Mouse (Mus musculus): ENCODE data around the gene Idh1. TPM values are rescaled to one million over a fixed set of nuclear protein-coding genes. Genes with fewer than 3 reads are reported as not detected.

Gene Idh1
- polyA plus RNA-seq, 1 experiment from 2014 or later = 121 TPM

DNA sequence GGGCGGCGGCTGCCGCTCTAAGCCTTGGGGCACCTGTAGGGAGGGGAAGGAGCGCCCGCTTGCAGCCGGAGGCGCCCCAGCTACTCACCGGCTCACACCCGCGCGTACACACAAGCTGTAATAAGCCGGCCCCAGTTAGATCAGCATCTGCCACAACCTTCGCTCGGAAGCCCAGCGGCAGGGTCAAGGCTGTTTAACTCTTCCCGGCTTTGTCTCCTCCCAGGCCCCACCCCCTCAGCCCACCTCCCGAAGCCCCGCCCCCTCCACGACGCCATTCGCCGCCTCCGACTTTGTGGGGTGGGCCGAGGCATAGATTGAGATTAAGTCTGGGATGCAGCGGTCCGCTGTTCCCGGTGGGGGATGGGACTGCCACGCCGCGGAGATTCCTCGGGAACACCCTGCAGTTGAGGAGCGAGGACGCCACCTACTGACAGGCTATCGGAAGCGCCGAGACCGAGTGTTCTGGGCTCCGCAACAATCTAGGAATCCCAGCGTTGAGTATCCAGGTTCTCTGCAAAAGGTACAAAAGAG is 7.3 kb downstream of the Idh1 start:
- Histone ChIP-seq H3K9me3 (ENCODE audit: low read length) (no peaks in the 10 kb centered on the region), H3K27me3 (ENCODE audit: insufficient read depth, low read length) (no peaks in the 10 kb centered on the region), H3K27ac (ENCODE audit: low read depth) (peak overlapping the region; percentile 99), H3K9ac (replicated peaks) (peak overlapping the region; percentile 81), H3K4me1 (ENCODE audit: insufficient read depth) (peaks cover 12% of the 10 kb centered on the region; the same call in 1 of the 2 replicates), H3K36me3 (replicated peaks; ENCODE audit: insufficient read depth, low read length) (0 out of 2 replicates have a peak, but pooled peaks cover 6% of the 10 kb centered on the region), H3K4me3 (ENCODE audit: low read depth, low read length) (peak overlapping the region; percentile 78), H3K4me2 (ENCODE audit: low read depth, low read length) (peak overlapping the region; percentile 87)
- no peak for TF ChIP-seq EP300 (IDR thresholded peaks at IDR 0.05; ENCODE audit: low read depth)
- TF ChIP-seq CTCF (IDR thresholded peaks at IDR 0.05; ENCODE audit: low read depth) = peak; percentile 91
- WGBS (ENCODE audit: insufficient replicate concordance) = under 1% methylated on average over 39 of the region's 39 CpGs
- ATAC-seq (peak; percentile 82), DNase-seq (peak; percentile 95)

DNA sequence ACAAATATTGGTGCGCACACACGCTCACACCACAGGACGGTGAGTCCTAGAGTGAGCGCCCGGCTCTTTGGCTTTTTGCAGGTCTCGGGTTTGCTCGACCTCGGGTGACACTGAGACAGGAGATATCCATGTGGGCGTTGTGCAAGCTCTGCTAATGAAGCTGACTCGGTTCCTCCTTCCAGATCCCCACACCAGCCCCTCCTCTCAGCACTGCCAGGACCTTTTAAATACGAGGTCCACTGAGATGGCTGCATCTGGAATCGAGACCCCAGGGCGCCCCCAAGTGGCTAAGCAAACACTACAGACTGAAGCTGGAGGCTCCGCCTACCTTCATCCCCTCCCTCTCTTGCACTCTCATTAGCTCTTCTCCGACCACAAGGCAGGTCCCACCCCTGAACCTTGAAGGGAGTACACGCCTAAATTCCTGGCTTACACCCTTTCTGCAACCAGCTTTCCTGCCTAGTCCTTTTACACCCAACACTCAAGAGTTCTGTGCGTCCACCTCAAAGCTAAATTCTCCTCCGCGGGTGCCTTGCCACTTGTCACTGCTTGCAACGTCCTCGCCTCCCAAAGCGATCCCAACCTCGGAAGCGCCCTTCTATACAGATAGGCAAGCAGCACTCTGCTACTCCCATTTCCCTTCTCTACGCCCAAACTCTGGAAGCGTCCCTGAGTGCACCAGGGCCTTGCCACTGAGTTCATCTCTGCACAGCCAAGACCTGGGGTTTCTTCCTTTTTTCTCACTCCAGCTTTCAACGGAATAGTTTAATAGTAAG is 8.0 kb downstream of the Idh1 start:
- H3K27ac ChIP-seq (ENCODE audit: low read depth) = peak overlapping the region; percentile 99
- H3K9ac ChIP-seq (replicated peaks) = peak overlapping the region; percentile 81
- peak overlapping the region; percentile 78 for H3K4me3 ChIP-seq (ENCODE audit: low read depth, low read length)
- H3K9me3 ChIP-seq (ENCODE audit: low read length) = no peaks in the 10 kb centered on the region
- DNase-seq = peak; percentile 93
- H3K4me2 ChIP-seq (ENCODE audit: low read depth, low read length) = peak overlapping the region; percentile 87
- H3K4me1 ChIP-seq (ENCODE audit: insufficient read depth) = peaks cover 14% of the 10 kb centered on the region
- H3K36me3 ChIP-seq (replicated peaks; ENCODE audit: insufficient read depth, low read length) = 0 out of 2 replicates have a peak, but pooled peaks cover 6% of the 10 kb centered on the region
- ATAC-seq = peak; percentile 73
- H3K27me3 ChIP-seq (ENCODE audit: insufficient read depth, low read length) = no peaks in the 10 kb centered on the region
- WGBS (ENCODE audit: insufficient replicate concordance) = 2% methylated on average over 27 of the region's 27 CpGs
- TF ChIP-seq CTCF (IDR thresholded peaks at IDR 0.05; ENCODE audit: low read depth) (peak; percentile 80), EP300 (IDR thresholded peaks at IDR 0.05; ENCODE audit: low read depth) (peak; percentile 8; the same call in 1 of the 2 replicates)

DNA sequence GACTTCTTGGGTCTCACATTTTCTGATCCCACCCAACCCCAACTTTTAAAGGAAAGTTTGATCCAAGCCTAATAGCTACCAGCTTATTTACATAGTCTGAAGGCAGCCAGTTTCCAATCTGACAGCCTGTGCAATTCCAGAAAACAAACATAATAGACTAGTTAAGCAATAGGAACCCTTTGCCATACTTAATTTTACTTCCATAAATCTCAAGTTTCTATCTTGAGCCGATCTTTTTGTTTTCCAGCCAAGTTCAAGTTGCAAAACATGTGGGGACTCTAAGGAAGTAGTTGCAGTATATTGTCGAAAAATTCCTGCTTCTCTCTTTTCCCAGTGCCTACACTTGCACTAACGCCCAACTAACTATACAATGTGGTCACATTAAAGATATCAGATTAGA is 8.8 kb downstream of the Idh1 start:
- H3K4me2 ChIP-seq (ENCODE audit: low read depth, low read length) = peak overlapping the region; percentile 87
- peak overlapping the region; percentile 78 for H3K4me3 ChIP-seq (ENCODE audit: low read depth, low read length)
- H3K9me3 ChIP-seq (ENCODE audit: low read length) = no peaks in the 10 kb centered on the region
- H3K36me3 ChIP-seq (replicated peaks; ENCODE audit: insufficient read depth, low read length) = peaks cover 14% of the 10 kb centered on the region; the same call in 1 of the 2 replicates
- peak overlapping the region; percentile 99 for H3K27ac ChIP-seq (ENCODE audit: low read depth)
- TF ChIP-seq EP300 (IDR thresholded peaks at IDR 0.05; ENCODE audit: low read depth) (no peak; the same call in 1 of the 2 replicates), CTCF (IDR thresholded peaks at IDR 0.05; ENCODE audit: low read depth) (no peak)
- peaks cover 18% of the 10 kb centered on the region for H3K4me1 ChIP-seq (ENCODE audit: insufficient read depth)
- no peak for ATAC-seq
- WGBS (ENCODE audit: insufficient replicate concordance) = 24% methylated on average over 3 of the region's 3 CpGs
- DNase-seq = no peak
- peak overlapping the region; percentile 32 for H3K9ac ChIP-seq (replicated peaks)
- no peaks in the 10 kb centered on the region for H3K27me3 ChIP-seq (ENCODE audit: insufficient read depth, low read length)

DNA sequence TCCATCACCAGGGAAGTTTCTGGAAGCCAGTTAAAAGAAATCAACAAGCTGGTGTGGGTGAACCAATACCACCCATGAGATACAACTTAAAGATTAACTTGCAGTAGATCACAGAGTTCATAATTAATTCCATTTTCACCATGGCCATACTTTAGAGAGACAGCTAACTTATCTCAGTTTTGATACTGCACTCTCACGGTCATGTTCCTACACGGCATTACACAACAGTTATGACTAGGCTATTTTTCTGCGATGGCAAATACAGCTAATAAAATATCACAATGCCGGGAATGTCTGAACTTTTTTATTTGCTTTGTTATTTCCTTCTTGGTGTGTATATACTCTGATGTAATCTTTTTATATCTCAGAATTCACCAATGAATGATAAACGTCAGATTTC is 9.4 kb downstream of the Idh1 start:
- ATAC-seq = no peak
- Histone ChIP-seq H3K9me3 (ENCODE audit: low read length) (no peaks in the 10 kb centered on the region), H3K4me1 (ENCODE audit: insufficient read depth) (peaks cover 18% of the 10 kb centered on the region), H3K4me2 (ENCODE audit: low read depth, low read length) (peak overlapping the region; percentile 87), H3K4me3 (ENCODE audit: low read depth, low read length) (peak overlapping the region; percentile 78), H3K27ac (ENCODE audit: low read depth) (0 out of 2 replicates have a peak overlapping the region, but pooled peaks have one; percentile 99), H3K9ac (replicated peaks) (no peak overlapping the region), H3K36me3 (replicated peaks; ENCODE audit: insufficient read depth, low read length) (peaks cover 14% of the 10 kb centered on the region; the same call in 1 of the 2 replicates), H3K27me3 (ENCODE audit: insufficient read depth, low read length) (no peaks in the 10 kb centered on the region)
- no peak for DNase-seq
- peak; percentile 60 for TF ChIP-seq EP300 (IDR thresholded peaks at IDR 0.05; ENCODE audit: low read depth)
- no peak for TF ChIP-seq CTCF (IDR thresholded peaks at IDR 0.05; ENCODE audit: low read depth)
- 22% methylated on average over 5 of the region's 5 CpGs for WGBS (ENCODE audit: insufficient replicate concordance)

DNA sequence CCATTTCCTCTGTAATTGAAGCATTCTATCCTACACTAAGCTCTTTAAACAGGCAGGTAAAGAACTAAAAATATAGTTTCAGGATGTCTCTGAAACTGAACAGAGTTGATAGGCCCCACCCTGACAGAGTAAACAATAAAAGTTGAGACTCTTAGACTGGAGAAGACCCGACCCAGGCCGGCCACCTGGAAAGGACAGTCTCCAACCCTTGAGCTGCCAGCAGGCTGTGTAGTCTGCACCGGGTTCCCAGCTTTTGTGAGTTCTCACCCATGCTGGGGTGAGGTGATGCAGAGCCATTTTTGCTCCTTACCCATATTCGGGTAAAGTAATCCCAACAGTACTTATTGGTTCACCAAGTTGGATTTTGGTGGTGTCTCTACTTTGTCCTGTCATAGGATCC is 10.1 kb downstream of the Idh1 start:
- Histone ChIP-seq H3K4me3 (ENCODE audit: low read depth, low read length) (0 out of 2 replicates have a peak overlapping the region, but pooled peaks have one; percentile 78), H3K27ac (ENCODE audit: low read depth) (peak overlapping the region; percentile 99), H3K9me3 (ENCODE audit: low read length) (no peaks in the 10 kb centered on the region), H3K4me1 (ENCODE audit: insufficient read depth) (peaks cover 21% of the 10 kb centered on the region), H3K27me3 (ENCODE audit: insufficient read depth, low read length) (no peaks in the 10 kb centered on the region), H3K9ac (replicated peaks) (no peak overlapping the region), H3K36me3 (replicated peaks; ENCODE audit: insufficient read depth, low read length) (peaks cover 17% of the 10 kb centered on the region), H3K4me2 (ENCODE audit: low read depth, low read length) (peak overlapping the region; percentile 87)
- ATAC-seq (no peak), DNase-seq (no peak)
- TF ChIP-seq EP300 (IDR thresholded peaks at IDR 0.05; ENCODE audit: low read depth) (no peak), CTCF (IDR thresholded peaks at IDR 0.05; ENCODE audit: low read depth) (no peak)
- 62% methylated on average over 4 of the region's 4 CpGs for WGBS (ENCODE audit: insufficient replicate concordance)

DNA sequence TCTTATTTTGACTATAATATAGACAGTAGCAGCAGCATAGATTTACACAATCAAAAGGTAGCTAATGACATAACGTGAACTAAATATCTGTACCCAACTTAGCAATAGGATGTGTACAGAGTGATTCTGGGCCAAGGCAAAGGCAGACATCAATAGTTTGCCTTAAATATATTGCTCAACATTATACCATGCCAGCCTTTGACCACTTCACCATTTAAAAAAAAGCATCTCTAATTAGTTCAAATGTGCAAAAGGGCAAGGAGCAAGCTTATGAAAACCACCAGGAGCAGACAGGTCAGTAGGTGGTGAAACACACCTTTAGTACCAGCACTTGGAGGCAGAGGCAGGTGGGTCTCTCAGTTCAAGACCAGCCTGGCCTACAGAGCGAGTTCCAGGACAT is 12.6 kb downstream of the Idh1 start:
- WGBS (ENCODE audit: insufficient replicate concordance) = 77% methylated on average over 2 of the region's 2 CpGs
- H3K36me3 ChIP-seq (replicated peaks; ENCODE audit: insufficient read depth, low read length) = peaks cover 26% of the 10 kb centered on the region
- ATAC-seq (peak; percentile 35), DNase-seq (no peak)
- no peak overlapping the region for H3K4me3 ChIP-seq (ENCODE audit: low read depth, low read length)
- peaks cover 22% of the 10 kb centered on the region for H3K4me1 ChIP-seq (ENCODE audit: insufficient read depth)
- no peaks in the 10 kb centered on the region for H3K9me3 ChIP-seq (ENCODE audit: low read length)
- no peak overlapping the region for H3K9ac ChIP-seq (replicated peaks)
- TF ChIP-seq EP300 (IDR thresholded peaks at IDR 0.05; ENCODE audit: low read depth) (peak; percentile 73), CTCF (IDR thresholded peaks at IDR 0.05; ENCODE audit: low read depth) (no peak)
- peak overlapping the region; percentile 60; the same call in 1 of the 2 replicates for H3K27ac ChIP-seq (ENCODE audit: low read depth)
- H3K4me2 ChIP-seq (ENCODE audit: low read depth, low read length) = no peak overlapping the region
- H3K27me3 ChIP-seq (ENCODE audit: insufficient read depth, low read length) = no peaks in the 10 kb centered on the region

All from liver, postnatal 0 days (tissue).